Mouse (Mus musculus): Measurements from ENCODE around the gene Acadvl. TPM values are rescaled to one million over a fixed set of nuclear protein-coding genes. Genes with fewer than 3 reads are reported as not detected.

The Acadvl gene
- polyA plus RNA-seq (2015; fragmentation: Nextera tagmentation; extraction: Ambion mirVana): 92.2 and 100 TPM in 2 replicates

- H3K9ac ChIP-seq: peak within 1 kb of the TSS; percentile 56
- 1% methylated on average over 35 of the region's 35 CpGs for WGBS
Measured at GRCm38 (mm10) chr11:70014880-70015558, at the start of gene Acadvl. Acadvl (minus strand) TSS chr11:70015411.

GRCm38 (mm10) chr11:70063053-70063452 is 47.8 kb upstream of the Acadvl start:
- no peak overlapping the region for H3K27ac ChIP-seq
- peaks cover 16% of the 10 kb centered on the region; the same call in 1 of the 2 replicates for H3K4me1 ChIP-seq
- H3K4me3 ChIP-seq: no peak overlapping the region
- no peaks in the 10 kb centered on the region for H3K9me3 ChIP-seq
- H3K27me3 ChIP-seq: no peaks in the 10 kb centered on the region
- no peaks in the 10 kb centered on the region for H3K36me3 ChIP-seq
- ATAC-seq (ENCODE audit: insufficient number of reproducible peaks, low FRiP score, low TSS enrichment, low read depth): no peak
- no peak overlapping the region for H3K9ac ChIP-seq
- no peak overlapping the region for H3K4me2 ChIP-seq
- WGBS: 69% methylated on average over 3 of the region's 3 CpGs

More at GRCm38 (mm10) chr11:70014880-70015558, at the start of gene Acadvl:
- Histone ChIP-seq H3K9me3 (no peaks in the 10 kb centered on the region), H3K27me3 (no peaks in the 10 kb centered on the region), H3K4me3 (peak within 1 kb of the TSS; percentile 67), H3K36me3 (peaks cover 42% of the 10 kb centered on the region), H3K4me1 (peaks cover 39% of the 10 kb centered on the region), H3K27ac (peak within 1 kb of the TSS; percentile 74), H3K4me2 (peak within 1 kb of the TSS; percentile 81)
- peak; percentile 69; the same call in 1 of the 2 replicates for ATAC-seq (ENCODE audit: insufficient number of reproducible peaks, low FRiP score, low TSS enrichment, low read depth)

- no peak overlapping the region for H3K4me3 ChIP-seq
- no peaks in the 10 kb centered on the region for H3K9me3 ChIP-seq
- no peak overlapping the region for H3K4me2 ChIP-seq
- no peak for ATAC-seq (ENCODE audit: insufficient number of reproducible peaks, low FRiP score, low TSS enrichment, low read depth)
- 49% methylated on average over 6 of the region's 6 CpGs for WGBS
- 0 out of 2 replicates have a peak, but pooled peaks cover 1% of the 10 kb centered on the region for H3K27me3 ChIP-seq
- H3K27ac ChIP-seq: no peak overlapping the region
- no peak overlapping the region for H3K9ac ChIP-seq
- H3K4me1 ChIP-seq: peaks cover 8% of the 10 kb centered on the region; the same call in 1 of the 2 replicates
- no peaks in the 10 kb centered on the region for H3K36me3 ChIP-seq
Measured at GRCm38 (mm10) chr11:70059930-70060329, 44.7 kb upstream of the Acadvl start.

- no peak for ATAC-seq (ENCODE audit: insufficient number of reproducible peaks, low FRiP score, low TSS enrichment, low read depth)
- 79% methylated on average over 9 of the region's 9 CpGs for WGBS
- H3K4me1 ChIP-seq: peaks cover 11% of the 10 kb centered on the region
- no peak overlapping the region for H3K4me3 ChIP-seq
- H3K27me3 ChIP-seq: 0 out of 2 replicates have a peak, but pooled peaks cover 8% of the 10 kb centered on the region
- no peaks in the 10 kb centered on the region for H3K36me3 ChIP-seq
- no peaks in the 10 kb centered on the region for H3K9me3 ChIP-seq
- H3K27ac ChIP-seq: no peak overlapping the region
- no peak overlapping the region for H3K9ac ChIP-seq
- H3K4me2 ChIP-seq: no peak overlapping the region
Measured at GRCm38 (mm10) chr11:70057805-70058204, 42.6 kb upstream of the Acadvl start.

- Histone ChIP-seq H3K4me3 (no peak overlapping the region), H3K4me1 (peaks cover 11% of the 10 kb centered on the region), H3K27me3 (0 out of 2 replicates have a peak, but pooled peaks cover 8% of the 10 kb centered on the region), H3K36me3 (no peaks in the 10 kb centered on the region), H3K9ac (no peak overlapping the region), H3K9me3 (no peaks in the 10 kb centered on the region), H3K27ac (no peak overlapping the region), H3K4me2 (peak overlapping the region; percentile 12; the same call in 1 of the 2 replicates)
- no peak for ATAC-seq (ENCODE audit: insufficient number of reproducible peaks, low FRiP score, low TSS enrichment, low read depth)
- 26% methylated on average over 18 of the region's 18 CpGs for WGBS
Measured at GRCm38 (mm10) chr11:70055618-70056214, 40.5 kb upstream of the Acadvl start.

GRCm38 (mm10) chr11:70053898-70054570 is 38.8 kb upstream of the Acadvl start, which contains the start of gene Asgr1:
Asgr1 (plus strand) TSS chr11:70054085.
- H3K36me3 ChIP-seq: no peaks in the 10 kb centered on the region
- WGBS: 81% methylated on average over 10 of the region's 10 CpGs

GRCm38 (mm10) chr11:70053156-70053555 is 37.9 kb upstream of the Acadvl start:
- H3K27ac ChIP-seq: no peak overlapping the region
- no peak overlapping the region for H3K4me3 ChIP-seq
- H3K4me2 ChIP-seq: no peak overlapping the region
- H3K4me1 ChIP-seq: peaks cover 11% of the 10 kb centered on the region
- H3K36me3 ChIP-seq: no peaks in the 10 kb centered on the region
- no peak overlapping the region for H3K9ac ChIP-seq
- 58% methylated on average over 7 of the region's 7 CpGs for WGBS
- H3K9me3 ChIP-seq: no peaks in the 10 kb centered on the region
- no peak for ATAC-seq (ENCODE audit: insufficient number of reproducible peaks, low FRiP score, low TSS enrichment, low read depth)
- 0 out of 2 replicates have a peak, but pooled peaks cover 8% of the 10 kb centered on the region for H3K27me3 ChIP-seq

More at GRCm38 (mm10) chr11:70053898-70054570, 38.8 kb upstream of the Acadvl start, which contains the start of gene Asgr1:
- Histone ChIP-seq H3K9ac (no peak within 1 kb of the TSS), H3K9me3 (no peaks in the 10 kb centered on the region), H3K4me1 (peaks cover 11% of the 10 kb centered on the region), H3K4me2 (no peak within 1 kb of the TSS), H3K27me3 (0 out of 2 replicates have a peak, but pooled peaks cover 8% of the 10 kb centered on the region), H3K4me3 (no peak within 1 kb of the TSS), H3K27ac (no peak within 1 kb of the TSS)
- ATAC-seq (ENCODE audit: insufficient number of reproducible peaks, low FRiP score, low TSS enrichment, low read depth): no peak

- no peaks in the 10 kb centered on the region for H3K9me3 ChIP-seq
- no peak for ATAC-seq (ENCODE audit: insufficient number of reproducible peaks, low FRiP score, low TSS enrichment, low read depth)
- no peak overlapping the region for H3K9ac ChIP-seq
- H3K4me2 ChIP-seq: no peak overlapping the region
- H3K27ac ChIP-seq: no peak overlapping the region
- WGBS: 51% methylated on average over 10 of the region's 10 CpGs
- 0 out of 2 replicates have a peak, but pooled peaks cover 5% of the 10 kb centered on the region for H3K27me3 ChIP-seq
- H3K4me3 ChIP-seq: no peak overlapping the region
- peaks cover 3% of the 10 kb centered on the region; the same call in 1 of the 2 replicates for H3K4me1 ChIP-seq
- peaks cover 9% of the 10 kb centered on the region for H3K36me3 ChIP-seq
Measured at GRCm38 (mm10) chr11:70049816-70050215, 34.6 kb upstream of the Acadvl start.

- peaks cover 14% of the 10 kb centered on the region for H3K36me3 ChIP-seq
Measured at GRCm38 (mm10) chr11:70049366-70049765, 34.2 kb upstream of the Acadvl start.

GRCm38 (mm10) chr11:70045435-70045834 is 30.2 kb upstream of the Acadvl start:
- Histone ChIP-seq H3K4me3 (no peak overlapping the region), H3K27me3 (no peaks in the 10 kb centered on the region), H3K27ac (no peak overlapping the region), H3K9me3 (no peaks in the 10 kb centered on the region), H3K4me2 (no peak overlapping the region), H3K36me3 (peaks cover 51% of the 10 kb centered on the region), H3K9ac (no peak overlapping the region), H3K4me1 (no peaks in the 10 kb centered on the region)
- 47% methylated on average over 9 of the region's 9 CpGs for WGBS
- no peak for ATAC-seq (ENCODE audit: insufficient number of reproducible peaks, low FRiP score, low TSS enrichment, low read depth)

More at GRCm38 (mm10) chr11:70049366-70049765, 34.2 kb upstream of the Acadvl start:
- no peak overlapping the region for H3K4me2 ChIP-seq
- no peak for ATAC-seq (ENCODE audit: insufficient number of reproducible peaks, low FRiP score, low TSS enrichment, low read depth)
- no peak overlapping the region for H3K9ac ChIP-seq
- H3K27ac ChIP-seq: no peak overlapping the region
- H3K27me3 ChIP-seq: 0 out of 2 replicates have a peak, but pooled peaks cover 2% of the 10 kb centered on the region
- no peak overlapping the region for H3K4me3 ChIP-seq
- H3K4me1 ChIP-seq: peaks cover 3% of the 10 kb centered on the region; the same call in 1 of the 2 replicates
- H3K9me3 ChIP-seq: no peaks in the 10 kb centered on the region
- WGBS: 52% methylated on average over 6 of the region's 6 CpGs

GRCm38 (mm10) chr11:70043665-70044064 is 28.5 kb upstream of the Acadvl start:
- 87% methylated on average over 7 of the region's 7 CpGs for WGBS

More at GRCm38 (mm10) chr11:70043665-70044064, 28.5 kb upstream of the Acadvl start:
- Histone ChIP-seq H3K27ac (no peak overlapping the region), H3K4me3 (no peak overlapping the region), H3K4me2 (no peak overlapping the region), H3K9me3 (no peaks in the 10 kb centered on the region), H3K9ac (no peak overlapping the region), H3K27me3 (no peaks in the 10 kb centered on the region), H3K4me1 (no peaks in the 10 kb centered on the region), H3K36me3 (peaks cover 67% of the 10 kb centered on the region)
- no peak for ATAC-seq (ENCODE audit: insufficient number of reproducible peaks, low FRiP score, low TSS enrichment, low read depth)
